Mouse (Mus musculus) liver, embryonic 14.5 days (tissue): Measurements from ENCODE around the gene Ets1. TPM values are rescaled to one million over a fixed set of nuclear protein-coding genes. Genes with fewer than 3 reads are reported as not detected.

ENCODE experiments used
- ATAC-seq: fragments of 200-750 bp; cut with Nextera tagmentation; 2 replicates; pipeline ENCODE4 v1.8.0; 2017; ENCODE audit warnings: moderate number of reproducible peaks, mild to moderate bottlenecking, moderate library complexity; ENCODE audit not compliant: insufficient read depth
- DNase-seq, 3 experiments: peaks; one replicate each; pipeline ENCODE4 v3.0.0-alpha.2; 2012 to 2013; ENCODE audit warnings: low read depth in 3 of 3, low spot score in 3 of 3
- H3K27ac ChIP-seq: fragments of 300-500 bp; sonication (generic); 2 replicates; pipeline ENCODE4 v1.5.1; 2014; ENCODE audit warnings: moderate library complexity, mild to moderate bottlenecking, control low read depth, inconsistent platforms
- H3K27me3 ChIP-seq: fragments of 300-500 bp; sonication (generic); 2 replicates; pipeline ENCODE4 v1.6.1; 2014; ENCODE audit warnings: mild to moderate bottlenecking, low read length, moderate library complexity; ENCODE audit not compliant: control insufficient read depth, insufficient read depth
- H3K36me3 ChIP-seq: fragments of 300-500 bp; sonication (generic); replicated peaks from 2 replicates; pipeline ENCODE4 v1.6.1; 2014; ENCODE audit warnings: low read depth; ENCODE audit not compliant: control insufficient read depth, insufficient read depth
- H3K4me1 ChIP-seq, 2 experiments: fragments of 200-500 bp in 1 of 2; fragments of 300-500 bp in 1 of 2; sonication (generic) in 1 of 2; replicated peaks; 2 replicates each; pipeline ENCODE4 v1.6.1; 2012 to 2014; ENCODE audit warnings: antibody characterized with exemption in 1 of 2, inconsistent platforms in 1 of 2, low read length in 1 of 2; ENCODE audit not compliant: control insufficient read depth in 2 of 2, insufficient read depth in 2 of 2
- H3K4me2 ChIP-seq: fragments of 300-500 bp; sonication (generic); 2 replicates; pipeline ENCODE4 v1.6.1; 2014; ENCODE audit warnings: low read depth, mild to moderate bottlenecking, control low read depth, moderate library complexity
- H3K4me3 ChIP-seq, 2 experiments: fragments of 200-500 bp in 1 of 2; fragments of 300-500 bp in 1 of 2; sonication (generic) in 1 of 2; 2 replicates each; pipeline ENCODE4 v1.5.1; 2012 to 2014; ENCODE audit warnings: low read depth in 2 of 2, low read length in 2 of 2, mild to moderate bottlenecking in 2 of 2, control low read depth in 1 of 2, inconsistent platforms in 1 of 2, moderate library complexity in 1 of 2; ENCODE audit not compliant: insufficient read depth in 1 of 2
- H3K9ac ChIP-seq: fragments of 300-500 bp; sonication (generic); replicated peaks from 2 replicates; pipeline ENCODE4 v1.6.1; 2014; ENCODE audit warnings: mild to moderate bottlenecking, control low read depth, moderate library complexity
- H3K9me3 ChIP-seq: fragments of 300-500 bp; sonication (generic); 2 replicates; pipeline ENCODE4 v1.6.1; 2016; ENCODE audit warnings: low read length, mixed read lengths; ENCODE audit not compliant: control insufficient read depth
- CTCF ChIP-seq: IDR thresholded peaks from 2 replicates; pipeline ENCODE4 v1.5.1; 2016; ENCODE audit warnings: antibody characterized with exemption, low read depth, control low read depth
- EP300 ChIP-seq: IDR thresholded peaks from 2 replicates; pipeline ENCODE4 v1.6.1; 2016; ENCODE audit warnings: antibody characterized with exemption, low read depth
- WGBS: fragments of 180-500 bp; shearing (Covaris S2); extraction: QIAGEN DNeasy Blood & Tissue Kit; methylation state at CpG from one replicate; pipeline ENCODE4 v1.1.7; 2014; ENCODE audit not compliant: insufficient replicate concordance; 5-methylcytosine and 5-hydroxymethylcytosine counted together
- polyA plus RNA-seq, 2 experiments: library from polyadenylated mRNA; depleted of rRNA in 1 of 2; stranded (reverse) in 1 of 2; unstranded in 1 of 2; fragments of >200 nt; fragmentation: Nextera tagmentation in 1 of 2; extraction: Ambion mirVana in 1 of 2; gene quantifications; 2 replicates each; pipeline versions ENCODE4 v1.2.1 to v1.2.3; 2012 to 2014

Gene Ets1
- polyA plus RNA-seq, 2 experiments: 4.4 to 8.0 TPM

DNA sequence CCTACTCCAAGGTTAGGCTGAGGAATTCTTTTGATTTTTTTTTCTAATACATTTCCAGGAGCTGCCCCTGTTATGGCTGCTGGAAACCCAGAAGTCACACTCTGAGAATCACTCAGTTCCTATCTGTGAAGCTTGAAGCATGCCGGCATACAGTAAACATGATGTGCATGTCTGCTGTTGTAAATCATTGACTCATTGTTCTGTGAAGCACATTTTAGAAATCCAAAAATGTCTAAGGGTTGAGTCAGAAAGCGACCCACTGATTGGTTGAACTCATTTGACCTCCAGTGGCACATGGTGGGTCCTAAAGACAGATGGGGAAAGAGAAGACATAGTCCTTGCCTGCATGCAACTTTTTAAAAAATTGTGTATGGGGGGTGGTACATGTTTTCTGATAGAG, 33.4 kb downstream of the Ets1 start:
- WGBS: 51% methylated on average over 2 of the region's 2 CpGs
- H3K4me3 ChIP-seq: no peak overlapping the region
- H3K4me2 ChIP-seq: no peak overlapping the region
- peaks cover 0 to 14% of the 10 kb centered on the region in 2 experiments; a peak in 2 of 4 replicates for H3K4me1 ChIP-seq
- no peak for DNase-seq
- TF ChIP-seq CTCF: no peak
- TF ChIP-seq EP300: no peak
- H3K27me3 ChIP-seq: peaks cover 19% of the 10 kb centered on the region
- H3K27ac ChIP-seq: no peak overlapping the region
- H3K36me3 ChIP-seq: no peaks in the 10 kb centered on the region
- no peaks in the 10 kb centered on the region for H3K9me3 ChIP-seq
- H3K9ac ChIP-seq: no peak overlapping the region
- ATAC-seq: no peak

DNA sequence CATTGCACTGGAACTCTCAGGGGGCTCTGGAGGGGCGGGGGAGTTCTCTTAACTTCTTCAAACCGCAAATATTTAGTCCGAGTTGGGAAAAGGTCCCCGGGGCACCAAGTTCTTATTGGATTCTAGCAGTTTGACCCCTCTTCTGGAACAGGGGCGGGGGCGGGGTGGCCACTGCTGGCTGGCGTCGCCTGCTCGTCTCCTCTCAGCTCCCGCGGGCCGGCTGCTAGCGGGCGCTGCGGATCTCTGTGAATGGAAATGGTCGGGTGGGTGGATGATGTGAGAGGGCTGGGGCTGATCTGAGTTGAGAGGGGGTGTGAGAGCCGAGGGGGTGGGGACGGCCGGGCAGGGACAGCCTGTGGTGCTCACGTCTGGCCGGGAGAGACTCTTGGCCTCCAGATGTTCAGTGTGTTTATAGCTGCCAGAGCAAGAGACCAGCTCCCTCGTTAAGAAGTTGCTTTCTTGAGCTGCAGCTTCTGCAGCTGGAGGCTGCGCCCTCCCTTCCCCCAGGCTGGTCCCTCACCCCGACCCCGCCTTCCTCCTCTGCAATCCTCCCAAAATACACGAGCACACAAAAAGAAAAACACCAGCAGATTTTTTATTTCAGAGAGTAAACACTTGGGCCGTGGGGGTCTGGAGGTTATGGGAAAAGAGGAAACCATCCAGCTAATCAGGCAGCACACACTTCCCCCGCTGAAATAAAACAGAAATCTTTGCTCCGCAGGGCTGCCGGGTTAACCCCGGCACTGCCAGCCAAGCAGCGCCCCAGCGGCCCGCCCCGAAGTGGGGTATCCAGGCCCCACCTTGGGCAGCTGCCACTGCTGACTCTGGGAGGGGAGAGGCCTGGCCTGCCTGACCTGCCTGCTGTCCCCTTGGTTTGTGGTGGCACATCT, 36.2 kb downstream of the Ets1 start:
- Histone ChIP-seq H3K9ac (no peak overlapping the region), H3K9me3 (no peaks in the 10 kb centered on the region), H3K27me3 (peaks cover 19% of the 10 kb centered on the region), H3K4me3 (0 out of 4 replicates have a peak overlapping the region, but pooled peaks of 1 of the 2 experiments have one; percentile 8), H3K4me1 (peaks cover 0 to 12% of the 10 kb centered on the region in 2 experiments; a peak in 2 of 4 replicates), H3K36me3 (no peaks in the 10 kb centered on the region), H3K27ac (no peak overlapping the region), H3K4me2 (peak overlapping the region; percentile 46)
- TF ChIP-seq EP300 (no peak), CTCF (no peak)
- WGBS: under 1% methylated on average over 35 of the region's 35 CpGs
- ATAC-seq (peak; percentile 65), DNase-seq (peak in 1 of 3 experiments; percentile 10)

DNA sequence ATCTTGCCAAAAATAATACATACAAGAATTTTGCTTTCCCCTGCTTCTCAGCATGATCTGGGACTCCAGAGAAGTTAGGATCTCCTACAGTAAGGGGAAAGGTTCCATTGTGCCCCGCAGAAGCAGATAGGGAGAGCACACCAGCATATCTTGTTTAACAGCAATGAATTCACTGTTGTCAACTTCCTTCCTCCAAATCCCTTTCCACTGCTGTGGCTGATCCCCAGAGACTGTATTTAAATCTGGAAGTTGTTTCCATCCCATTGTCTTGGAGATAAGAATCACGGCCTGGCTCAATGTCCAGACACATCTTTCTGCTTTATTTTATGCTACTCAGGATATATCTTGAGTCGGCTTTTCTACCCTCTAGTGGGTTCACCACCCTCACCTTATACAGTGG, 37.9 kb downstream of the Ets1 start:
- H3K36me3 ChIP-seq: no peaks in the 10 kb centered on the region
- no peak overlapping the region for H3K4me2 ChIP-seq
- 18% methylated on average over 3 of the region's 3 CpGs for WGBS
- no peak overlapping the region for H3K4me3 ChIP-seq
- H3K9ac ChIP-seq: no peak overlapping the region
- ATAC-seq (no peak), DNase-seq (no peak)
- no peaks in the 10 kb centered on the region for H3K9me3 ChIP-seq
- TF ChIP-seq EP300: no peak
- no peak for TF ChIP-seq CTCF
- peaks cover 16% of the 10 kb centered on the region for H3K27me3 ChIP-seq
- H3K27ac ChIP-seq: no peak overlapping the region
- peaks cover 0 to 5% of the 10 kb centered on the region in 2 experiments; a peak in 1 of 4 replicates for H3K4me1 ChIP-seq

DNA sequence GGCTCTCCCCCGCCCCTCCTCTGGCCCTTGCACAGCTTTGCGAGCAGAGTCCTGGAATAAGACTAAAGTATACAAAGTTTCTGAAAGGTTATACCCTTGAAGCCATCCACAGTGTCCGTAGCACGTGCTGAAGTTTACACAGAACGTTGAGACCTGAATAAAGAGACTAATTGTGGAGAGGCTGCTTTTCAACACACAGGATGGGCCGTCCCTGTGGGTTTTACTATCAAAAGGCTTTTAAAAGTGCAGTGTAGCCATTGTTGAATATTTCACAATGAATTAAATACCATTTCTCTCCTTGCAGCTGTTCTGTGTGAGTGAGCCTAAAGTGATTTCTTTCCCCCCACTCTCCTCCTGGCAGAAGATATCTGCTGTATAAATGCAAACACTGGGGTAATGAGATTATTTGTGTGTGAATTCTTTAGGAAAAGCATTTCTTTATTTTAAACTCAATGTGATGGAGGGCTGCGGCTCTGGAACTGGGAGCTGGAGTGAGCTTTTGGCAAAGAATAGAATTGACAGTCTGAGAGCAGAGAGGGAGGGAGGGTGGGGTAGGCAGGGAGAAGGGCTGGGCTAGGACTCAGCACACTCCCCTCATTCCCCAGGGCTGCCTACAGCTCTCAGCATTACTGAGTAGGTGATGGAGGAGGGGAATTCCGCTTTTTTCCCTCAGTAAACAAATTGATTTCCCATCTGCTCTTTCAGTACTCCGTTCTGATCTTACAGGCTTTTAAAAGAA, 39.8 kb downstream of the Ets1 start:
- WGBS: 35% methylated on average over 9 of the region's 9 CpGs
- TF ChIP-seq EP300 (no peak), CTCF (no peak)

DNA sequence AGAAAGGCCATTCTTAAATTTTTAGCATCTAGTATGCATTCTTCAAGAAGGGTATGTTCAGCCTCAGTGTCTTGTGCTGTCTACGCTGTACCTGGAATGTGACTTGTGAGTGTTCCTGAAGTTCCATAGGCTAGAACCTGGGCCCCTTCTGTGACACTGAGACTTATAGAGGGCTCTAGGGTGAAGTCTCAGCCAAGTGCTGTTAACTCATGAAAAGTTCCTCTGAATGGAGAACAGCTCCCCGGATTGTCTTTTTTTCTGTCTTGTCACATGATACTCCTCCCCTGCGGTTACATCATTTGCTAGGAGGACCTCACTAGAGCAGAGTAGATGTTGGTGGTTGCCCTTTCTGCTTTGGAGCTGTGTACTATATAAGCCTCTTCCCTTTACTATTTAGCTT, 40.5 kb downstream of the Ets1 start:
- TF ChIP-seq EP300 (no peak), CTCF (no peak)
- ATAC-seq (no peak), DNase-seq (no peak)
- 20% methylated on average over 3 of the region's 3 CpGs for WGBS
- peaks cover 0 to 5% of the 10 kb centered on the region in 2 experiments; a peak in 1 of 4 replicates for H3K4me1 ChIP-seq
- no peak overlapping the region for H3K9ac ChIP-seq
- no peak overlapping the region for H3K4me2 ChIP-seq
- H3K27me3 ChIP-seq: peaks cover 12% of the 10 kb centered on the region
- H3K36me3 ChIP-seq: no peaks in the 10 kb centered on the region
- H3K9me3 ChIP-seq: no peaks in the 10 kb centered on the region
- no peak overlapping the region for H3K4me3 ChIP-seq
- no peak overlapping the region for H3K27ac ChIP-seq

More for the DNA sequence above, 39.8 kb downstream of the Ets1 start:
- Histone ChIP-seq H3K4me1 (peaks cover 0 to 5% of the 10 kb centered on the region in 2 experiments; a peak in 1 of 4 replicates), H3K4me3 (no peak overlapping the region), H3K27ac (no peak overlapping the region), H3K4me2 (no peak overlapping the region), H3K27me3 (peaks cover 16% of the 10 kb centered on the region), H3K36me3 (no peaks in the 10 kb centered on the region), H3K9ac (no peak overlapping the region), H3K9me3 (no peaks in the 10 kb centered on the region)
- ATAC-seq: no peak
- no peak for DNase-seq
